Mouse (Mus musculus): ENCODE data around the gene Parn. TPM values are rescaled to one million over a fixed set of nuclear protein-coding genes. Genes with fewer than 3 reads are reported as not detected.

Gene Parn
- polyA plus RNA-seq, 1 experiment from 2014 or later = 40.8 TPM

- ATAC-seq (ENCODE audit: low FRiP score, low read depth) = no peak
- Histone ChIP-seq H3K9me3 (no peaks in the 10 kb centered on the region), H3K27me3 (no peaks in the 10 kb centered on the region), H3K27ac (no peak overlapping the region), H3K36me3 (peaks cover 14% of the 10 kb centered on the region; the same call in 1 of the 2 replicates), H3K9ac (no peak overlapping the region), H3K4me2 (replicated peaks) (no peak overlapping the region), H3K4me1 (no peaks in the 10 kb centered on the region), H3K4me3 (no peak overlapping the region)
- 93% methylated on average over 3 of the region's 3 CpGs for WGBS
These were observed 87.2 kb downstream of the Parn start for GRCm38 (mm10) chr16:13580784-13581183.

GRCm38 (mm10) chr16:13580016-13580415 lies 88.0 kb downstream of the Parn start:
- H3K9me3 ChIP-seq = no peaks in the 10 kb centered on the region
- 85% methylated on average over 1 of the region's 1 CpGs for WGBS
- H3K36me3 ChIP-seq = peaks cover 10% of the 10 kb centered on the region; the same call in 1 of the 2 replicates
- H3K27me3 ChIP-seq = no peaks in the 10 kb centered on the region
- ATAC-seq (ENCODE audit: low FRiP score, low read depth) = no peak
- H3K4me3 ChIP-seq = no peak overlapping the region
- H3K9ac ChIP-seq = no peak overlapping the region
- no peak overlapping the region for H3K4me2 ChIP-seq (replicated peaks)
- no peak overlapping the region for H3K27ac ChIP-seq
- no peaks in the 10 kb centered on the region for H3K4me1 ChIP-seq

GRCm38 (mm10) chr16:13575306-13575705 lies 92.7 kb downstream of the Parn start:
- Histone ChIP-seq H3K9me3 (no peaks in the 10 kb centered on the region), H3K27me3 (no peaks in the 10 kb centered on the region), H3K27ac (no peak overlapping the region), H3K4me3 (no peak overlapping the region), H3K36me3 (no peaks in the 10 kb centered on the region), H3K4me1 (no peaks in the 10 kb centered on the region), H3K4me2 (replicated peaks) (no peak overlapping the region), H3K9ac (no peak overlapping the region)
- ATAC-seq (ENCODE audit: low FRiP score, low read depth) = no peak
- 83% methylated on average over 4 of the region's 4 CpGs for WGBS

GRCm38 (mm10) chr16:13568280-13568679 lies 99.7 kb downstream of the Parn start:
- H3K9me3 ChIP-seq = no peaks in the 10 kb centered on the region
- no peak overlapping the region for H3K4me3 ChIP-seq
- no peak overlapping the region for H3K9ac ChIP-seq
- no peaks in the 10 kb centered on the region for H3K27me3 ChIP-seq
- no peak overlapping the region for H3K4me2 ChIP-seq (replicated peaks)
- no peak overlapping the region for H3K27ac ChIP-seq
- no peak for ATAC-seq (ENCODE audit: low FRiP score, low read depth)
- WGBS = 95% methylated on average over 2 of the region's 2 CpGs
- H3K4me1 ChIP-seq = no peaks in the 10 kb centered on the region
- no peaks in the 10 kb centered on the region for H3K36me3 ChIP-seq

GRCm38 (mm10) chr16:13567614-13568013 lies 100.4 kb downstream of the Parn start:
- H3K36me3 ChIP-seq = no peaks in the 10 kb centered on the region
- 80% methylated on average over 1 of the region's 1 CpGs for WGBS
- no peaks in the 10 kb centered on the region for H3K9me3 ChIP-seq
- no peak overlapping the region for H3K9ac ChIP-seq
- H3K27me3 ChIP-seq = no peaks in the 10 kb centered on the region
- H3K4me3 ChIP-seq = no peak overlapping the region
- H3K27ac ChIP-seq = no peak overlapping the region
- ATAC-seq (ENCODE audit: low FRiP score, low read depth) = no peak
- H3K4me1 ChIP-seq = no peaks in the 10 kb centered on the region
- H3K4me2 ChIP-seq (replicated peaks) = no peak overlapping the region

DNA sequence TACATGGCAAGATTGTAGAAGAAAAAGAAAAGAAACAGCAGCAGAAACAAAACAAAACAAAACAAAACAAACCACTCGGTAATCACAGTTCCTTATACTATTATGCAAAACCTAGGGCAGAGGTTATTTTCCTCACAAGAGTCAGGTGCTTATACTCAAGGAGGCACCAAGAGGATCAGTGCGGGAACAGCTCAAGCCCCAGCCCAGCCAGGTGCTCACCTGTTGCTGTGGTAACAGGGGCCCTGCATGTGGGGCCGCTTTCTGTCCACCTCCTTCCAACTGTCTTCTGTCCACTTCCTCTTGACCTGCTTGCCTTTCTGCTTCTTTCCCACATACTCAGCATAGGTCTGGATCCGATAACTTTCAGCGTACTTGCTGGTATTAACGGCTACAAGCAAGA lies 101.6 kb downstream of the Parn start:
- Histone ChIP-seq H3K9me3 (no peaks in the 10 kb centered on the region), H3K4me1 (no peaks in the 10 kb centered on the region), H3K4me2 (replicated peaks) (no peak overlapping the region), H3K27me3 (no peaks in the 10 kb centered on the region), H3K36me3 (no peaks in the 10 kb centered on the region), H3K27ac (no peak overlapping the region), H3K4me3 (no peak overlapping the region), H3K9ac (no peak overlapping the region)
- ATAC-seq (ENCODE audit: low FRiP score, low read depth) = no peak
- WGBS = 77% methylated on average over 6 of the region's 6 CpGs

- no peaks in the 10 kb centered on the region for H3K27me3 ChIP-seq
- H3K9ac ChIP-seq = no peak overlapping the region
- H3K4me1 ChIP-seq = no peaks in the 10 kb centered on the region
- H3K9me3 ChIP-seq = no peaks in the 10 kb centered on the region
- ATAC-seq (ENCODE audit: low FRiP score, low read depth) = no peak
- no peak overlapping the region for H3K4me2 ChIP-seq (replicated peaks)
- H3K4me3 ChIP-seq = no peak overlapping the region
- H3K36me3 ChIP-seq = no peaks in the 10 kb centered on the region
- H3K27ac ChIP-seq = no peak overlapping the region
- 74% methylated on average over 5 of the region's 5 CpGs for WGBS
These were observed 102.7 kb downstream of the Parn start for GRCm38 (mm10) chr16:13565291-13565690.

DNA sequence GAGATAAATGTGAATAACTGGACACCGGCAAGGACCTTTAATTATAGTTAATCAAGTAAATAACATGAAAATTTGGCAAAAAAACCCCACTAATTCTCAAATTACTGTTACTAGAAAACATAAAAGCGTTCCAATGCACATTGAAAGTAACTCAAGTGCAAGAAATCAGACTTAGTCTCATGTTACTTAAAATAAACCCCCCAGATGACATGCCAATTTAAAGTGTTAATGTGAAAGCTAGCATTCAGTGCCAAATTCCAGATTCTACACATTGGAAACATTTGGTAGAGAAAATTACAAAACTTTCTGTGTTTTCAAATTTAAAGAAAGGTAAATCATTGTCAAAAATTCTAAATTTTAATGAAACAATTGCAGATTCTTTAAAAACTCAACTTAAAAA lies 110.2 kb downstream of the Parn start:
- WGBS = 57% methylated on average over 2 of the region's 2 CpGs
- no peak for ATAC-seq (ENCODE audit: low FRiP score, low read depth)

GRCm38 (mm10) chr16:13556954-13557470 lies 111.0 kb downstream of the Parn start:
- Histone ChIP-seq H3K4me3 (no peak overlapping the region), H3K27ac (no peak overlapping the region), H3K36me3 (no peaks in the 10 kb centered on the region), H3K4me1 (peaks cover 12% of the 10 kb centered on the region; the same call in 1 of the 2 replicates), H3K9me3 (no peaks in the 10 kb centered on the region), H3K4me2 (replicated peaks) (no peak overlapping the region), H3K9ac (no peak overlapping the region), H3K27me3 (no peaks in the 10 kb centered on the region)
- 76% methylated on average over 9 of the region's 9 CpGs for WGBS
- no peak for ATAC-seq (ENCODE audit: low FRiP score, low read depth)

More for the DNA sequence above, 110.2 kb downstream of the Parn start:
- Histone ChIP-seq H3K27ac (no peak overlapping the region), H3K9me3 (no peaks in the 10 kb centered on the region), H3K4me2 (replicated peaks) (no peak overlapping the region), H3K27me3 (no peaks in the 10 kb centered on the region), H3K4me3 (no peak overlapping the region), H3K4me1 (peaks cover 12% of the 10 kb centered on the region; the same call in 1 of the 2 replicates), H3K36me3 (no peaks in the 10 kb centered on the region), H3K9ac (no peak overlapping the region)

DNA sequence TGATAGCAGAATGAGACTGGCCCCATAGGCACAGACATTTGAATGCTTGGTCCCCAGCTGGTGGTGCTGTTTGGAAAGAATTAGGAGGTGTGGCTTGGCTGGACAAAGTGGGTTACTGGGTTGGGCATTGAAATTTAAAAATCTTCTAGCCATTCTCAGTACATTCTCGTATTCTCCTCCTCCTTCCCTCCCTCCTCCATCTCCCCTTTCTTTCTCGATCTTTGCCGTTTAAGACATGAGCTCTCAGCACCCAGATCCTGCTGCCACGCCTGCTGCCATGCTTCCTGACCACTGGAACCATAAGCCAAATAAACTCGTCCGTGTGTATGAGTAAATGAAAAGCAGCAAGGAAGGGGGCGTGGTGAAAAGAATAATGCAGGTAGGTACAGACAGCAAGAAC lies 111.5 kb downstream of the Parn start:
- Histone ChIP-seq H3K27me3 (no peaks in the 10 kb centered on the region), H3K9me3 (no peaks in the 10 kb centered on the region), H3K36me3 (no peaks in the 10 kb centered on the region), H3K4me2 (replicated peaks) (no peak overlapping the region), H3K4me1 (peaks cover 12% of the 10 kb centered on the region; the same call in 1 of the 2 replicates), H3K9ac (no peak overlapping the region), H3K4me3 (no peak overlapping the region), H3K27ac (no peak overlapping the region)
- ATAC-seq (ENCODE audit: low FRiP score, low read depth) = no peak
- 93% methylated on average over 7 of the region's 7 CpGs for WGBS

GRCm38 (mm10) chr16:13550667-13551066 lies 117.3 kb downstream of the Parn start:
- Histone ChIP-seq H3K9ac (no peak overlapping the region), H3K9me3 (peaks cover 15% of the 10 kb centered on the region), H3K4me1 (no peaks in the 10 kb centered on the region), H3K4me3 (no peak overlapping the region), H3K4me2 (replicated peaks) (no peak overlapping the region), H3K27me3 (no peaks in the 10 kb centered on the region), H3K27ac (no peak overlapping the region), H3K36me3 (peaks cover 26% of the 10 kb centered on the region)
- 96% methylated on average over 3 of the region's 3 CpGs for WGBS
- ATAC-seq (ENCODE audit: low FRiP score, low read depth) = no peak

DNA sequence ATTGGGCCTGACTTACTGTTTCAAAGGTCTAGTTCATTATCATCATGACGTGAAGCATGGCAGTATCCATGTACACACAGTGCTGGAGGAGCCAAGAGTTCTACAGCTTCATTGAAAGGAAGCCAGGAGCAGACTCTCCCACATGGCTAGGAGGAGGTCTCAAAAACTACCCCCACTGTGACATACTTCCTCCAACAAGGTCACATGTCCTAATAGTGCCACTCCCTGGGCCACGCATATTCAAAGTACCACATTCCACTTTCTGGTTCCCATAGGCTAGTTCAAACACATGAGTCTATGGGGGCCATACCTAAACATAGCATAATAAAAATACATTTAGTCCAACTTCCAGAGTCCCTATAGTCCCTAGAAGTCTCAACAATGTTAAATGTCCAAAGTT lies 118.0 kb downstream of the Parn start:
- Histone ChIP-seq H3K36me3 (peaks cover 33% of the 10 kb centered on the region), H3K4me2 (replicated peaks) (no peak overlapping the region), H3K4me1 (no peaks in the 10 kb centered on the region), H3K4me3 (no peak overlapping the region), H3K27ac (no peak overlapping the region), H3K9ac (no peak overlapping the region), H3K27me3 (no peaks in the 10 kb centered on the region), H3K9me3 (peaks cover 22% of the 10 kb centered on the region)
- WGBS = 85% methylated on average over 2 of the region's 2 CpGs
- ATAC-seq (ENCODE audit: low FRiP score, low read depth) = no peak

DNA sequence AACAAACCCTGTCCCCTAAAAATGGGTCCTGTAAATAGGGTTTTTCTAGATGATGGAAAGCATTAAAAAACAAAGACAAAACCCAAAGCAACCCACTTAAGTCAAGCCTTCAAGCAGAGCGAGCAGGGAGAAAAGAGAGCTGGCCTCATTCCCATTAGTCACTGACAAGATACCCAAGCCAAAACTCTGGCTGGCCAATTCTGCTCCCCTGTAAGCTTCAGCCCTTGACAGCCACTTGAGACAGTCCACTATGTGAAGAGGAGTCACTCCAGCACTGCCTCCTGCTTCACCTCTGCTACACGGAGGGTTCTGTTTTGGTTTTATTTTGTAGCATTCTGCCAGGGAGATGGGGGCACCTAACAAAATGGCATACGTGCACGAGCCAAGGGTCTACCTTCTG lies 126.2 kb downstream of the Parn start:
- H3K9me3 ChIP-seq = peaks cover 23% of the 10 kb centered on the region
- WGBS = 78% methylated on average over 4 of the region's 4 CpGs
- no peak overlapping the region for H3K4me3 ChIP-seq
- H3K36me3 ChIP-seq = peaks cover 29% of the 10 kb centered on the region
- no peak overlapping the region for H3K27ac ChIP-seq
- no peaks in the 10 kb centered on the region for H3K27me3 ChIP-seq
- no peak overlapping the region for H3K4me2 ChIP-seq (replicated peaks)
- no peak for ATAC-seq (ENCODE audit: low FRiP score, low read depth)
- H3K4me1 ChIP-seq = 0 out of 2 replicates have a peak, but pooled peaks cover 5% of the 10 kb centered on the region
- no peak overlapping the region for H3K9ac ChIP-seq

Measured in limb, embryonic 13.5 days (tissue).